Mouse (Mus musculus) B cell, adult 2 months (primary cell): Measurements from ENCODE around the gene Gm136.
"Not testable (repeated sequence)": the region's sequence is repeated elsewhere in the genome, so short reads cannot be mapped to it uniquely, and the experiment has no call there.

Source experiments
- DNase-seq, 2 experiments: peaks; one replicate each; pipeline ENCODE4 v3.0.0; 2022

Gm136 gene

GRCm38 (mm10) chr4:34756163-34756562 lies at the start of gene Gm136:
Gene Gm136 (minus strand): TSS chr4:34756263.
- DNase-seq, result no peak

- no peak for DNase-seq
Measured at GRCm38 (mm10) chr4:34801166-34802034, 45.3 kb upstream of the Gm136 start.

DNA sequence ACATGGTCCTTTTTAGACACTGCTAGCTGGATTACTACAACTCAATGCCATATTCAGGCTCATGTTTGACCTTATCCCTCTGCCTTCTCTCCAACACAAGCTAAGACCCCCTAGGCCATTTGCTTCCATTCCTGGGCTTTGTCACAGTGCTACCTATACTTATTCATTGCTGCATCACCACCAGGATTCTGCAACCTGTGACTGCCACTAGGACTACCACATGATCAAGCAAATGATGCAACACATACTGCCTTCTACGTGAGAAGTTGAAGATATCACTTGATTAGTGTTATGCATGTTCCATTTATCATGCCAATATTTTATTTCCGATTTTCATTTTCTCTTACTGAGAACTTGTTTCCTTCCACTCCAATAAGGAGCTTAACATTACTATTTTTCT lies 41.9 kb upstream of the Gm136 start:
- DNase-seq, result no peak

DNA sequence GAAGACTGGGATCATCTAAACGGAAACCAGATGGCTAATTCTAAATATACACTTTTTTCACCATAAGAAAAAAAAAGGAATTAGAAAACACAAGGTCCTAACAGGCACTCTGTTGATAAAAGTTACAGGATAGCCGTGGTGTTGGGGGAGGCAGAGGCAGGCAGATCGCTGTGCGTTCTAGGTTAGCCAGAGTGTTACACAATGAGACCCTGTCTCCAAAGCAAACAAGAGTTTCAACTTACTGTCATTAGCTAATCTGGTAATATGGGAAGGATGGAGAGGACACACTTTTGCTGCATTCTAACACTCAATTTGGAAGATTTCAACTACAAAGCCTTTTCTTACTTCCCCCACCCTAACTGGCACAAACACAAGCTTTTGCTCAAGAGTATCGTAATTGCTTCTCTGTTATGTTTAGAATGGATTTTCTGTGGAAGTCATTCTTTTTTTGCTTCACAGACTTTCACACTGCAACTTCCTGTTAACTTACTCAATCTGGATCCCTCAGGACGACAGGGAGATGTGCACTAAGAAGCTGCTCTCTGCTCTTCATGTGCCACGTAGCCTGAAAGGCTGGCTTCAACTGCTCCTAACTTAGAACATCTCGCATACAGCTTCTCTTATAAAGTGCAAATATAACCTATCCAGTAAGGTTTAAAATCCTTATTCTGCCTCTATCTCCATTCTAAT lies 41.4 kb upstream of the Gm136 start:
- no peak for DNase-seq

DNA sequence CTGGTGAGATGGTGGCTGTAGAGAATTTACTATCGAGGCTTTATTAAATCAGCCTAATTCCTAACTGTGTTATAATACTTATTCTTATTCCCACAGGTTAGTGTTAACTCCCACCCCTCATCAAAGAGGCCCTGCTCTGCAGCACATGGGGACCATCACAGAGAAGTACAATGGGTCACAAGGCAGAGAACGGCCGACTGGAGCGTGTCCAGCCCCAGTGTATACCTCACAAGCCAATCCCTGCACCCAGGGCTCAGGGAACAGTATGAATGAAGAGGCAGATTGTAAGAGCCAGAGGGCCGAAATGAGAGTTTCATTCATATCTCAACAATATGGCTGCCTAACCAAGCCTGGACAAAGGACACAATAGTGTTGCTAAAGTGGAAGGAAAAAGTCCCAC lies 40.2 kb upstream of the Gm136 start:
- DNase-seq, result no peak

- DNase-seq, result no peak
Measured at GRCm38 (mm10) chr4:34786476-34786875, 30.4 kb upstream of the Gm136 start.

DNA sequence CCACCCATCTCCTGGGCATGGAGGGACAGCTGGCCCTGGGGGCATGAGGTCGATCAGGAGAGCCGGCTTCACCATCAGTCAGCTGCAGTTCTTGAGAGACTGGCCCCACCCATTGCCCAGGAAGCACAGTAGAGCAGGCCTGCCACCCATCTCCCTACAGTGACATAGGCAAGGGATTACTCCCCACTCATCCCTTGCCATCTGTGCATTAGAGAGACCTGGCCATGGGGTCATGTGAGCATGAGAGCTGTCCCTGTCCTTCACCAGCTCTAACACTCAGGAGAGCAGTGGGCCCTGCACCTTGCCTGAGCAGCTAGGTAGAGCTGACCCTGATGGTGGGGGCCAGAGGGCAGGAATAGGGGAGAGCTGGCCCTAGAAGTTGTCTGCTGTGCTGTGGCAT lies 29.6 kb upstream of the Gm136 start:
- DNase-seq, result no peak

DNA sequence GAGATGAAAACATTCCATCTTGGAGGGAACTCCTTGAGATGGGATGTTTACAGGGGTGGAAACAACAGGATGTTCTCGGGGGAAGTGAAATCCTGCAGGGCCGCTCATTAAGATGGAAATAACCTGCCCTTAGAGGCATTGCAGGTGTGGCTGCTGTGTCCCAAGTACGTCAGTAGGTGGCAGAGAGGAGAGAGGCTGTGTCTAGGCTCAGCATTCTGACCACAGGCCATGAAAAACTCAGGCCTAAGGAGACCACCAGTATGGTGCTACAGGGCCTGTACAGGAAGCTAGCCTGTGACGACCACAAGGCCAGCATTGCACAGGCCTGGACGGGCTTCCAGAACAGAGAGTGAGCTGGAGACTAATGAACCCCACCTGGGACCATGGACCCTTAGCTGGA lies 28.8 kb upstream of the Gm136 start:
- DNase-seq, result peak in 1 of 2 experiments; percentile 23

- DNase-seq, result peak in 1 of 2 experiments; percentile 26
Measured at GRCm38 (mm10) chr4:34782730-34783129, 26.7 kb upstream of the Gm136 start.

- peak; percentile 94 for DNase-seq
Measured at GRCm38 (mm10) chr4:34777677-34778527, 21.8 kb upstream of the Gm136 start, which contains the start of gene Smim8. Gene Smim8 (minus strand): TSS chr4:34778423.

DNA sequence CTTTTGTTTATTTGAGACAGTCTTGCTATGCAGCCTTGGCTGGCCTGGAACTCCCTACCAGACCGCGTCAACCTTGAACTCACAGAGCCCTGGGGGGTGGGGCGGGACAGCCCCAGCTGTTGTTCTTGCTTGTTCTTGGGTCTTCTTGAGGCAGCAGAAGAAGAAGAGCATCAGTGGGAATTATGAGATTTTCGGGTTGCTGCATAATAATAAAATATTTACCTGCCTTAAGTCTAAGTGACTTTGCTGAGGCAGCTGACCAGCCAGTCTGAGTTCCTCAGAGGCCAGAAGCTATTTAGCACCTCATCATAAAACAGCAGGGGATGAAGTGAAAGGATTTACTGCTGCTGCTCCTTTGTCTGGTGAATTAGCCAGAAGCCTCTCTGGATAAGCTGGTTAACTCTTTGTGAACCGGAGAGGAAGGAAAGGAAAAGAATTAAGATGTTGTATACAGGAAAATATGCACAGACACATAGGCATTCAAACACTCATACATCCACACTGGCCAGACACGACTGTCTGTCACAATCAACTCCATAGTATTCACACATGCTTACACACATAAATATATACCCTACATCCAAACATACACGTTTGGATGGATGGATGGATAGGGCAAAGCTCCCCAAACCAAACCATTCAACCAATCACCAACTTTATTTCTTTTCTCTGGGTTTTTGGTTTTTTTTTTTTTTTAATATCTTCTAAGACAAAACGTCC lies 15.7 kb upstream of the Gm136 start:
- no peak for DNase-seq

DNA sequence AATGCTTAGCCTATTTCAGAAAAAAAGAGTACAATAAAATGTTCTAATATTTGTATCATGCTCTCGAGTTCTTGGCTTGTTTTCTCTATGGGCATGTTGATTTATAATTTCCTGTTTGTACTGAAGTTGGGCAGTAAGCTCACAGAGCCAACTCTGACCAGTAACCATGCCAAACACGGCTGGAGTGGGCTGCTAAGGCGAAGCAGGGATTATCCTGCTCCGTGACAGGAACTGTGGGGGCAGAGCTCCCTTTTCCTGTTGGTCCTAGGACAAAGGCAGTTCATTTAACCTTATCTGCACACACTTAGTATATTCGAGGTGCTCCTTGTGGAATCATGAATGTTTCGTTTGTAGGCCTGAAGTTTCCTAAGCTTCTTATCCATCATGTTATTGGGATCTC lies 6.8 kb downstream of the Gm136 start:
- no peak for DNase-seq

- DNase-seq, result no peak
Measured at GRCm38 (mm10) chr4:34734461-34734860, 21.6 kb downstream of the Gm136 start.

- peak in 1 of 2 experiments; percentile 2 for DNase-seq
Measured at GRCm38 (mm10) chr4:34733415-34733814, 22.6 kb downstream of the Gm136 start.

DNA sequence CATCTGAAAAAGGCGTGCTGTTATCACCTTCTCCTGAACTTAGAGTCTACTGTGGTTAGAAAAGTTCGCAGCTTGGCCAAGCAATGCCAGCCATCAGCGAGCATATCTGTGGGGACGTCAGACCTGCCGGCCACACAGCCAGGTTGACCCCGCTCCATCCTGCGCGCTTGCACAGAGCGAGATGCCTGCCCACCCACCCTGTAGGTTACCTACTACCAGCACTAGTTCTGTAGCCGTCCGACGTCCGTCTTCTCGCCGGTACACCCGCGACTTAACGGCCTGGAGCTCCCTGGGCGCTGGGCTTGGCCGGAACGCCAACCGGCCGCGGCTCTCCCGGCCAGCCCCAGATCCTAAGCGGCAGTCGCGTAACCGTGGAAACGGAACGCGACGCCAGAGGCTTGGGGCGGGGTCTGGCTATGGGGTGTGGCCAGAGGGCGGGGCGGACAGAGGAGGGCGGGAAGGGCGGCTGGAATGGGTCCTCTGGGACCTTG lies 26.2 kb downstream of the Gm136 start, which contains the start of gene Cfap206:
Gene Cfap206, minus strand, starts transcription at position 356 of the 491 bp plus-strand sequence.
- DNase-seq, result peak; percentile 30 to 35

- DNase-seq, result not testable (repeated sequence)
Measured at GRCm38 (mm10) chr4:34725710-34726109, 30.4 kb downstream of the Gm136 start.

GRCm38 (mm10) chr4:34724306-34724705 lies 31.8 kb downstream of the Gm136 start:
- no peak for DNase-seq

DNA sequence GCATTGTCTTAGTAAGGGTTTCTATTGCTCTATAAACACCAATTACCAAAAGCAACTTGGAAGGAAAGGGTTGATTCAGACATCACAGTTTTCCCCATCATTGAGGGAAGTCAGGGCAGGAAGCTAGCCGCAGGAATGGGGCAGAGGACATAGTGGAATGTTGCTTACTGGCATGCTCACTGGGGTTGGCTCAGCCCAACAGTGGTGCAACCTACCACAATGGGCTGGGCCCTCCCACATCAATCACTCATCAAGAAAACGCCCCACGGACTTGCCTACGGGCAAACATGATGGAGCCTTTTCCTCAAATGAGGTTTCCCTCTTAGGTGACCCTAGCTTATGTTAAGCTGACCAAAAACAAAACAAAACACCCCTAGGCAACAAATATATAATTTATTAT lies 32.9 kb downstream of the Gm136 start:
- no peak for DNase-seq

DNA sequence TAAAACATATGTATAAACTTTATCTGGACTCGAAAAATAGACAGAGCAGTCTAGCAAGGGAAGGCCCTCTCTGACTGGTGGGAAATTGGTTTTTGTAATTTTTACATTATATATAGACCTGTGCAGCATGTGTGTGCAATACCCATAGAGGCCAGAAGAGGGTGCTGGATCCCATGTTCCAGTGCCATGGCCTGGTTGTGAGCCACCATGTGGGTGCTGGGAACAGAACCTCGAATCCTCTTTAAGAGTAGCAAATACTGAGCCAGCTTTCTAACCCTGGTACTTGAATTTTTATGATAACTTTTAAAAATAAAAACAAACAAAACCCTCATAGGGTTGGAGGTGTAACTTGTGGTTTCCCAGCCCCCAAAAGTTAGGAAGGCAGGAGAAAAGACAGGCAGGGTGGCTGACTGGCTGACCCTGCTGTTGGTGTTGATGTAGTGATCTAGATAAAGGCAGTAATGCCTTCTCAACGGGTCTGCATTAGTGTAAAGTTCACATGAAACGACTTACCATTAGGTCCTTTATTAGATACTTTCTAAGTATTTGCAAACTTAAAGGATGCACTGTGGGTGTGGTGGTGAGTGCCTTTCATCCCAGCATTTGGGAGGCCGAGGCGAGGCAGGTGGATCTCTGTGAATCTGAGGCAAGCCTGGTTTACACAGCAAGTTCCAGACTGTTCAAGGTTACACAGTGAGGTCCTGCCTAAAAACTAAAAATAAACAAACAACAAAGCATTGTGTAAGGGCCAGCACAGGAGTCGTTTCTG lies 35.8 kb downstream of the Gm136 start:
- DNase-seq, result peak in 1 of 2 experiments; percentile 5

GRCm38 (mm10) chr4:34719421-34719820 lies 36.6 kb downstream of the Gm136 start:
- no peak for DNase-seq

DNA sequence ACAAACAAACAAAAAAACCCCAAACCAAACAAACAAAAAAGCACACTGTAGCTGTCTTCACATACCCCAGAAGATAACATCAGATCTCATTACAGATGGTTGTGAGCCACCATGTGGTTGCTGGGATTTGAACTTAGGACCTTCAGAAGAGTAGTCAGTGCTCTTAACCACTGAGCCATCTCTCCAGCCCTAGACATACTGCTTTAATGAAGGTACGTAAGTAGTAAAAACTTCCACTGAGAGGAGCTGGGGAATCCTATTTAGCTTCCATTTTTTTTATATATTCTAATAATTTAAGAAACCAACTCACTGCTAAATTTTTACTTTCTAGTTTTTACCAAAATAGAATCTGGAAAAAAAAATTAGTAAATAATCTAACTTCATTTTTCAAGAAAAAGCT lies 41.0 kb downstream of the Gm136 start:
- DNase-seq, result no peak
